Comparison of ENCODE assay signal across 9 mouse cellular contexts in genomic region chrX:16450496-16451078, GRCm38 (mm10).
A peak's percentile ranks its signal among the peaks of the same experiment; 100 is the strongest.
DNase-seq lines count a peak whose midpoint lies in the region; ATAC-seq lines count a peak whose summit lies in the region.
"Had no signal": no experiment of that assay in that cellular context is flagged by ENCODE, and none has a peak within 500 bp of the region (broad histone marks: within the 10 kb centered on the region; RNA-seq: fewer than 3 reads in every experiment).

No protein-coding gene starts in this region.

- ATAC-seq in kidney, embryonic 16.5 days (ENCODE audit: low FRiP score, low TSS enrichment) = peak; percentile 84; the same call in 1 of the 2 replicates

- 2% methylated on average over 2 of the region's 2 CpGs for WGBS in kidney, embryonic 16.5 days

- no peaks in the 10 kb centered on the region for H3K36me3 ChIP-seq in kidney, embryonic 16.5 days (ENCODE audit: insufficient read depth, low read length)
- H3K36me3 ChIP-seq: liver, embryonic 15.5 days had no signal

- DNase-seq in ovary, postnatal 14 days (ENCODE audit: low spot score) = peak; percentile 13
- DNase-seq in ovary, adult 18-20 months (ENCODE audit: low spot score) = no peak
- DNase-seq in cerebellum, adult 9-10 months = peak; percentile 13
- peak; percentile 11 to 59 for DNase-seq in frontal cortex, adult 2 months (ENCODE audit: extremely low spot score in 1 of 2, low spot score in 1 of 2)
- DNase-seq in lung, adult 18-20 months = peak; percentile 5 to 17
- peak; percentile 55 to 66 for DNase-seq in right cerebral cortex, postnatal 10 days (ENCODE audit: low spot score in 2 of 2)
- no peak for DNase-seq in natural killer cell, adult 2 months (ENCODE audit: low spot score in 2 of 2)

- no peaks in the 10 kb centered on the region for H3K27me3 ChIP-seq in kidney, embryonic 16.5 days (ENCODE audit: insufficient read depth, low read length)
- H3K27me3 ChIP-seq: liver, embryonic 15.5 days had no signal

- no peak overlapping the region for H3K4me3 ChIP-seq in kidney, embryonic 16.5 days (ENCODE audit: low read length)
- H3K4me3 ChIP-seq: liver, embryonic 15.5 days had no signal

- no peak overlapping the region for H3K27ac ChIP-seq in kidney, embryonic 16.5 days (ENCODE audit: low read length)
- H3K27ac ChIP-seq: liver, embryonic 15.5 days had no signal

- no peak overlapping the region for H3K9ac ChIP-seq in kidney, embryonic 16.5 days (replicated peaks; ENCODE audit: low read length)
- H3K9ac ChIP-seq: liver, embryonic 15.5 days had no signal

- peak overlapping the region; percentile 20; the same call in 1 of the 2 replicates for H3K4me2 ChIP-seq in kidney, embryonic 16.5 days (replicated peaks; ENCODE audit: low read depth, low read length)
- H3K4me2 ChIP-seq: liver, embryonic 15.5 days had no signal

- no peaks in the 10 kb centered on the region for H3K9me3 ChIP-seq in kidney, embryonic 16.5 days (ENCODE audit: low read length)
- H3K9me3 ChIP-seq: liver, embryonic 15.5 days had no signal

- no peaks in the 10 kb centered on the region for H3K4me1 ChIP-seq in kidney, embryonic 16.5 days (ENCODE audit: insufficient read depth, low read length)
- H3K4me1 ChIP-seq: liver, embryonic 15.5 days had no signal

Comparison
In these comparisons a context has a peak if more than half of its experiments do, and no peak if none do; other contexts are left out.
1. DNase-seq: peak in ovary, postnatal 14 days (single experiment), cerebellum, adult 9-10 months (single experiment), frontal cortex, adult 2 months (2 of 2), lung, adult 18-20 months (2 of 2) and right cerebral cortex, postnatal 10 days (2 of 2); none in ovary, adult 18-20 months (single experiment) and natural killer cell, adult 2 months (0 of 2).